Mouse (Mus musculus) heart, postnatal 14 days (tissue): ENCODE data around the gene Fgd3. TPM values are rescaled to one million over a fixed set of nuclear protein-coding genes. Genes with fewer than 3 reads are reported as not detected.

ENCODE experiments used
- DNase-seq, 2 experiments: peaks; one replicate each; pipeline ENCODE4 v3.0.0; 2021 to 2022
- intact Hi-C: fragments of 180-260 bp; cut with DNase I; formaldehyde crosslinking; loops from one replicate; pipeline ENCODE4 v1.15.1; 2025
- total RNA-seq, 2 experiments: library from RNA; stranded (reverse); gene quantifications; 2 replicates each; pipeline ENCODE4 v1.2.3; 2021

The Fgd3 gene
- total RNA-seq, 2 experiments from 2014 or later = 0.79 to 1.5 TPM

DNA sequence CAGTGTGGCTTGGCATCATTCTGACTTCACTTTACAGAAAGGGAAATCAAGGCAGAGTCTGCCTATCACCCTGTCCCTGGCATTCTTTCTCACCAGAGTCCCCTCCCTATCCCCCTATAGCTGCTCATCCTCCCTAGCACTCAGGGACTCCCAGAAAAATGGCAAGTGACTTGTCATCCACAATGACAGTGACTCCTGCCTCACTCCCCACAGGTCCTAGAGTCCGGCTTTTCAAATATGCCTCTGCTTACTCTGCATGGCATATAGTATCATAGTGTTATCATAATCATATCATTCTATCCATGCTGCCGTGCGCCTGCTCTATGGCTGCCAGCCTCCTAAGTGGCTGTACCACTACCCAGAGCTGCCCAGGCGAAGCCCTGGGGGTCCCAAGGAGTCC, 11.9 kb downstream of the Fgd3 start:
- intact Hi-C loops = no loop called here
- DNase-seq = no peak

DNA sequence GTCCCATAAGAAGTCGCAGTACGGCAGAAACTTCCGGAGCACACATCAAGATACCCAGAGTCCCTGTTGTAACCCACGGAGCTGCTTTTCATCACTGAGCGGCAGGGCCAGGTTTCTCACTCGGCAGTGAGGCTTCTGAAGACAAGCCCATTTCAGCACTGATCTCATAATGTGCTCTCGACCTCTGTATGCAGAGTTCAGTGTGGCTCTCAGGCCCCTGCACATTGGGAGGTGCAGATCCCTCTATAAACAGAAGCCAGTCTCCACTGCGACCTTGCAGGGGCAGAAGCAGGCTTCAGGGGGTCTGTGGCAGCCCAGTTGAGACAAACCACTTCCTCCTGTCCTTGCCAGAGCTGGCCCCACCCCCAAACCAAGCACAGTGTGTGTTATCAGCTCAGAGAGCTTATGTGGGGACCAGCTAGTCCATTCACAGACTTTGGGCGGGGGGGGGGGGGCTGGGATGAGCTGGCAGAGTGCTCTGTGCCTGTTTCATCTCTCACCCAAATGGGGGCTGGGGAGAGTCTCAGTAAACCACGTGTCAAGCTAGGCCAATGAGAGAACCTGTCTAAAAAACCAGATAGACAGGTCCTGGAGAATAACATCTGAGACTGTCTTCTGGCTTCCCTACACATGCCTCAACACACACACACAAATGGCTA, 12.7 kb downstream of the Fgd3 start:
- DNase-seq = peak; percentile 31 to 43
- intact Hi-C loops = no loop called here

DNA sequence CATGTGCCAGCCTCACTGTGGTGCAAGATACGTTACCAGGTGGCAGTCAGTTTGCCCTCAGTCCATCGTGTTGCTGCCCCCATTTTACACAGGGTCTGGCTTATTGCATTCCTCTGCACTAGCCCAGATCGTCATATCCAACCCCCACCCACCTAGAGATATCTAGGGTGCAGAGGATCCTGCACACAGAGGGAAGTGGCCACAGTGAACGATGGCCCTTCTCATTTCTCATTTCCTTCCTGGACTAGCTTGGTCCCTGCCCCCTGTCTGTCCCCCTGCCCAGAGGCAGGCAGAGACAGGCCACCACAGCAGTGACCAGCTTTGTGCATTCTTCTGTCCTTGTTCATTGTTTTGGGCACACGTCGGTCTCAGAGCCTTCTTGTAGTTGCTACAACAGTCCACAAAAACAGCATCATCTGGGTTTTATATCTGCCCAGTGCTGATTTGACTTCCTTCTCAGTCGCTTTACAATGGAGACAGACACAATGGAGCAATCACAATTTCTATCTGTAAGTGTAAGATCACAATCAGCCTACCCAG, 13.3 kb downstream of the Fgd3 start:
- intact Hi-C loops = no loop called here

DNA sequence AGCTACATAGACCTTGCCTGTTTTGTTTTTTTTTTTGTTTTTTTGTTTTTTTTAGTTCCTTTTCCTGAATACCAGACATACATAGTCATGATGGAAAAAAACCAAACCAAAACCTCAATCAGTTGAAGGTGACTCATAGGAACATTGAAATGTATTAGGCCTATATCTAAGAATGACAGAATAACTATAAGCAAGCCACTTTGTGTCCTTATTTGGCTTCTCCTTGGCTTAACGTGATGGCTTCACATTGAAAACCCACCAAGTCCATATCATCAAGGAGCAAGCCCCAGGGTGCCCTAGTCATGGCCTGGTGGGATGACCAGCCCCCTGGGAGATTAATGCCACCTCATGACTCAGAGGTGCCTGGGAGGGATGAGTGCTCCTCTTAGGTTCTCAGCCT, 19.3 kb downstream of the Fgd3 start:
- DNase-seq = no peak
- intact Hi-C loops = no loop called here

More for the DNA sequence above, 13.3 kb downstream of the Fgd3 start:
- peak in 1 of 2 experiments; percentile 11 for DNase-seq

DNA sequence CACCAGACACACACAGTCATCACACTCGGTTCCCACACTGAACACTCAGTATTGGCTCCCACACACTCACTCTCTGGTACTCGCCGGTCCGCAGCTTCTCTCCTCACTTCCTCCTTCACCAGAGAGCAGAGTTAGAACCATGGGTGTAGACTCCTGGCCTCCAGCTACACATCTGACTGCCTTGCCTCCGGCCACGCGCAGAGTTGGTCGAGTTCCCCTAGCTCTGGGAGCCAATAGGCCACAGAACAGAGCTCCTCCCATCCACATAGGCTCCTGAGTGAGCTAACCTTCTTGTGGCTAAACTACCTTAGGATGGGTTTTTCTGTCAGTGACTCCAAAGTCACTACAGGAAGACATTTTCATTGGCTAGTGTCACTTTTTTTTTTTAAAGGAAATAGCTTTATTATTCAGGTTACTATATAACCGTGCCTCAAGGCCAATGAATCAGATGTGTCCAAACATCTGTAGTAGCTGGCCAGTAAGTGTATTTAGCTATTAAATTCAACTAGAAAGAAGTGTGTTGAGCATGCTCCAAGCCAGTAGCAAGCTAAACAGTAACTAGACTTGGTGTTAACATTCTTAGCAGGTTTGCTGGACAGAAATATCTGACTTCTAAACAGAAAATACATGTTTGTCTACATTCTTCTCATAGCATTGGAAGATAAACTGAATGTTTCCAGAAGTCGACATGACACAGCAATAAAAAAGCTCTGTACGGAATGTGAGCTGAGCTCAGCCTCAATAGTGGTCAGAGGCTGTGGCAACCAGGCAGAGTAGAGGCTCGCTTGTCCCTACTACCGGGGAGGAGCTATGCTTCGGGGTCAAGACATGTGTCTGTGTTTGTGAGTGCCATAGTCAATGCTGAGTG, 21.4 kb downstream of the Fgd3 start:
- intact Hi-C loops = no loop called here
- DNase-seq = no peak

DNA sequence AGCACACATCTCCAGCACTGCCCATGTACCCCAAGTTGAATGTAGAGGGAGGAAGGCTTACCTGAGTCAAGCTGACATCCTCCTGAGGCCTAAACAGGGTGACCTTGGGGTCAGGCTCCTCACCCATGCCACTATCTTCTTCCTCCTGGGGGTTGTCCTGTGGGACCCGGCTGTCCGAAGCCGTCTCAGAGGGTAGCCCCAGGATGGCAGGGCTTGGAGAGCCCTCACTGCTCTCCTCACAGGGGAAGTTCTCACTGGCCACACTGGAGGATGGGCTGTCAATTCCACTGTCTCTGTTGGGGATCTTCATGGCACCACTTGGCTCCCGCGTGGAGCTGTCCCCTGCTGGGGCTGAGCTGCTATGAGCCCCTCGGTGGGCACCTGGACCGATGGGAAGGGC, 23.8 kb downstream of the Fgd3 start:
- intact Hi-C loops = no loop called here

DNA sequence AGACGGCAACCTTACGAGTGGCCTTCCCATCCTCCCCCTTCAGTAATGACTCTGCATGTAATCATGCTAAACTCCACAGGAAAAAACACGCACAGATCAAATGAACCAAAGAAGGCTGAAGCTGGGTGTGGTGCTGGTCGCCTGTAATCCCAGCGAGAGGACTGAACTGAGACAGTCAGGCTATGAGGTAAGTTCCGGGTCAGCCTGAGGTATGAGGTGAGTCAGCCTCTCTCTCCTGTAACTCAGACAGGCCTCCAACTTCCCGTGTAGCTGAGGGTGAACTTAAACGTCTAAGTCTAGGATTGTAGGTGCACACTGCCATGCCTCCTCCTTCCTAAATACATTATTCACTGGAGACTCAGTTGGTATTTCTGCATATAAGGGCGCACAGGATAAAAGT, 26.0 kb downstream of the Fgd3 start:
- intact Hi-C loops = no loop called here
- no peak for DNase-seq

More for the DNA sequence above, 23.8 kb downstream of the Fgd3 start:
- DNase-seq = no peak

DNA sequence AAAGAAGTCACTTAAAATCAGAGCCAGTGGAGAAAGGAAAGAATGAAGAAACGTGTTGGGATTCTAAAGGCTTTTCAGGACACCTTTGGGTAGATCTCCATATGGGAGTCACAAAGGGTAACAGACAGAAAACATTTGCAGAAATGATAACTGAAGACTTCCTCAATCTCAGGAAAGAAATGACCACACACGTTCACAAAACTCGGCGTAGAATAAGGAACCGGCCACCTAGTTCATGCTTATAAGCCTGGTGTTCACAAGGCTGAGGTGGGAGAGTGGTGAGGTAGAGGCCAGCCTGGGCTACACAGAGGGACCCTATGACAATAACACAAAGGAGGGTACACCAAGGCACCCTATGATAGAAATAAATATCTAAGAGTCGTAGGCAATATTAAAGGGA, 28.2 kb downstream of the Fgd3 start:
- no peak for DNase-seq
- intact Hi-C loops = no loop called here

DNA sequence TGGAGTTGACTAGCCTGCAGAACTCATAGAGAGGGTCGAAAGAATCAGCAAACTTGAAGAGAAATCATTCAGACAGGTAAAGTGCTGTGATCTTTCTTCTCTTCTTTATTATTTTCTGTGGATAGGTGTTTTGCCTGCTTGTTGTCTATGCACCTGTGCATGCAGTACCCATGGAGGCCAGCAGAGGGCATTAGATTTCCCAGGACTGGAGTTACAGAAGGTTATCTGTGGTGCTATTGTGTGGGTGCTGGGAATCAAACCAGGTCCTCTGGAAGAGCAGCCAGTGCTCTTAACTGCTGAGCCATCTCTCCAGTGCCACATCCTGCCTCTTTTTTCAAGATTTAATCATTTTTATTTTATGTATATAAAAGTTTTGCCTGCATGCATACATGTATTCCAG, 28.7 kb downstream of the Fgd3 start:
- DNase-seq = peak in 1 of 2 experiments; percentile 21
- intact Hi-C loops = no loop called here

DNA sequence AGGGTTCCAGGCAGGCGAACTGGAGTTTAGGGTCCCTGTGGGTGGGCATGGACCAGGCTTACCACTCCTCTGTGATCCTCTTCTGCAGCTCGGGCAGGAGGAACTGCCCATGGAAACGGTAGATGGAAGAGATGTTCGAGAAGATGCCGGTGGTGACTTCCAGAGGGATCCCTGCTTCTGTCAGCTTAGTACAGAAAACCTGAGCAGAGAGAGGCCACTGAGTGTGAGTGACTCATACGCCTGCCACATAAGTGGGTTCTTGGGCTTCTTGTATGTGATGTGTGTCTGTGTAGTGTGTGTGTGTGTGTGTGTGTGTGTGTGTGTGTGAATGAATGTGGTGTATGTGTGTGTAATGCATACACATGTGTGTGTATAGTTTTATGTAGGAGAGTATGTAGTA, 32.9 kb downstream of the Fgd3 start:
- intact Hi-C loops = no loop called here
- DNase-seq = no peak

DNA sequence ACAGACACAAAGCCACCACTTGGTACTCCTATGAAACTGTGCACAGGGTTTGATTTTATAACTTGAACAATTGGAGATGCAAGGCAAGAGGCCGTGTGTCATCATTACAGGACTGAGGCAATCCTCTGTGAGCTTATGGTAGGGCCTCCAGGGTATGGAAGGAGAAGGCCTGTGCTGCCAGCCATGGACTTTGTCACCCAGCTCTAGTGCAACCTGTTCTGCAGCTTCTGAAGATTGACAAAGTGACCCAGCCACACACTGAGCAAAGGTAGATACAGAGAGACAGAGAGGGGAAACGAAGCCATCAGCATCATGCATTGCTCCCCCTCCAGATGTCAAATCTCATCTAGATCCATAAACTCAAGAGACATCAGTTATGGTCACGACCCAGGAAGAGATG, 33.4 kb downstream of the Fgd3 start:
- intact Hi-C loops = no loop called here
- no peak for DNase-seq

DNA sequence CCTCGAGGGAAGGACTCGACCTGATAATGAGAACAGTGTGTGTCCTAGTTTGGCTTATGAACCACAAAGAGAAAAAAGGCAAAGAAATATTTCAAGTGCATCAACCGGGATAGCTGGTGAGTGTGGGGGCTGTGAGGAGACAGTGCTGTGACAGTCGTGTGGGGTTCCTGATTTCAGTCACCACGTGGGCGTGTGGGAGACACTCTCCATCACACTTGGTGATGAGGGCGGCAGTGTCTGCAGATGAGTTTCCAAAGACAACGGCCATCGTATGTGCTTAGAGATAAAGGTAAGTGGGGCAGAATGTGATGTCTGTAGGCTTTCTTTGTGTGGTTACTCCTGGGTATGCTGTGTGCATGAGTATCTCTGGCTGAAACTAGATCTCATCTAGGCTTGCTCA, 36.4 kb downstream of the Fgd3 start:
- no peak for DNase-seq
- intact Hi-C loops = no loop called here

DNA sequence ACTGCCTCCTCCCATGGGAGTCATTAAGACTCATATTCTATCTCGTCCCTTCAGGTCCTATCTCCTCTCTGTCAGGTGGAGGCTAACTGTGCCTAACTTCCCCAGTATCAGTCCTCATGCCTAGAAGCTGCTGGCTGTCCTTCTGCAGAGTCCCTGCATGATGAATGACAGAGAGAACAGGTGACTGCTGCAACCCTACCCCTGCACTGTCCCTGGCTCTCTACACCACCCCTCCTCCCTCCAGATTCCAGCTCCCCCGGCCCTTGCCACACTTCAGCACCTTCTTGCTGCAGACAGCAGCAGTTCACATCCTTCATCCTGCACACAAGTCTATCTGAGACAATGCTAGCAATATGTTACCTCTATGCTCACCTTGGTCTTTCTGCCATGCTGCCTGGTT, 37.9 kb downstream of the Fgd3 start:
- DNase-seq = no peak
- intact Hi-C loops = no loop called here

DNA sequence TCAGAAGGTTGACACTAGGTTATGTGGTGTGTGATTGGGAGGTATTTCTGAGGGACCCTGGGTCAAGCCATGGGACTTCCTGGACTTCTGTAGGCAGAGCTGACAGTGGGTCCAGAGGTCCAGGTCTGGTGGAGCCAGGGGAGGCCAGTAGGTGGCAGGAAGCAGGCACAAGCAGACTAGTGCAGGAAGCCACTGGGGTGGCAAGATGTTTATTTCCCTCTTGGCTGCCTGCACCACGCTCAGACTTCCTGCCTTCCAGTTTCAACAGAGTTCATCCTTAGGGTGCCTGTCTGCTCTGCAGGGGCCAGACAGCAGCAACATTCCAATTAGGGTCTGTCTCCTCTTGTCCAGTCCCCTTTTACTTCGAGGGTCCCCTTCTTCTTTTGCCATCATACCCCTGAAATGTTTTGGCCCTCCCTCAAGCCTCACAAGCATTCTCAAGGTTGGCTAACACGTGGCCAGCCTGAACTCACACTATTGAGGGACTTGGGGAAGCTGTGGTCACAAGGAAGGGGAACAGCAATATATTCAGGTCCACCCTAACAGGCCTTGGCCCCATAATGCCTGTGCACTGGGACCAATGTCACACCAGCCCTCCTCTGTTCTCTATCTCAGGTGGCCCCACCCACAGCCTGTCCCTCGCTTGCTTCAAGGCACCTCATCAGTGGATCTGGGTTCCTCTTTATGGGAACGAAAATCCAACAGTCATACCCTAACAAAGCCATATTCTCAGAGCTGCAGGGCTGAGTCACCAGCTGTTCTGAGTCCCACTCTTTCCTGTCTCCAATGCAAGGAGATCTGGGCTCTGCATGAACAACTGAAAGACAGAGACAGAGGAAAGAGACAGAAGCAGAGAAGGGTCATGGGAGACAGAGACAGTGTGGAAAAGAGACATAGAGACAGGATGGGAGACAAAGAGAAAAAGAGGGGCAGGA, 48.0 kb downstream of the Fgd3 start:
- DNase-seq = no peak
- intact Hi-C loops = no loop called here

DNA sequence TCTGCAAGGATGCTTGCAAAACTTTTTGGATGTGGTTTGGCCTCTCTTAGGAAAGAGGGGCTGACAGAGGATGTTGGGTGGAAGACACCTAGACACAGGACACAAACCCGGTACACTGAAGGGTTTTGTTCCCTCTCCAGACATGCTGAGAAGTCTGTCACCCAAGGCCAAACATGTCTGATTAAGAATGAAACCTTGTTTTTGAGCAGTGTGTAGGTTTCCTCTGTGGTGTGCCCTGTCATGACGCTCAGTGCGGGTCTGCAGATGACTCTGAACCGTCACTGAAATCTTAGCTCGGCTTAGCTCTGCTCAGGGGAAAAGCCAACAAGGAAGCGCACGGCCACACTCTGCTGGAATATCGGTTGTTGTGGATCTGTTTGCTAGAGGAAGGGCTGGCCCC, 49.6 kb downstream of the Fgd3 start:
- no peak for DNase-seq
- intact Hi-C loops = no loop called here

DNA sequence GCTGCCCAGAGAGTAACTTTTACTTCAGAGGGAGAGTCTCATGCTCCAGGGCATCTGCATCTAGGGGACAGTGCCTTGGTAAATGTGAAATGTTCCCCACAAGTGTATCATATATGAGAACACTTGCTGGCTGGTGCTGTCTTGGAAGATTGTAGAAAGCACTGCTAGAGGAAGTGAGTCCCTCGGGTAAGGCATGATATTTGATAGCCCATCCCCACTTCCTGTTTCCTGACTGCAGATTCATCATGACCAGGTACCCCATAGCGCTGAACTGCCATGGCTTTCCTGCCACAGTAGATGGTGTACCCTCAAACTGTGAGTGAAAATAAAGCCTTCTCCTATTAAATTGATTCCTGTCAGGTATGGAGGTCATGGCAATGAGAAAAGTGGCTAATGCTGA, 52.5 kb downstream of the Fgd3 start:
- no peak for DNase-seq
- intact Hi-C loops = no loop called here

DNA sequence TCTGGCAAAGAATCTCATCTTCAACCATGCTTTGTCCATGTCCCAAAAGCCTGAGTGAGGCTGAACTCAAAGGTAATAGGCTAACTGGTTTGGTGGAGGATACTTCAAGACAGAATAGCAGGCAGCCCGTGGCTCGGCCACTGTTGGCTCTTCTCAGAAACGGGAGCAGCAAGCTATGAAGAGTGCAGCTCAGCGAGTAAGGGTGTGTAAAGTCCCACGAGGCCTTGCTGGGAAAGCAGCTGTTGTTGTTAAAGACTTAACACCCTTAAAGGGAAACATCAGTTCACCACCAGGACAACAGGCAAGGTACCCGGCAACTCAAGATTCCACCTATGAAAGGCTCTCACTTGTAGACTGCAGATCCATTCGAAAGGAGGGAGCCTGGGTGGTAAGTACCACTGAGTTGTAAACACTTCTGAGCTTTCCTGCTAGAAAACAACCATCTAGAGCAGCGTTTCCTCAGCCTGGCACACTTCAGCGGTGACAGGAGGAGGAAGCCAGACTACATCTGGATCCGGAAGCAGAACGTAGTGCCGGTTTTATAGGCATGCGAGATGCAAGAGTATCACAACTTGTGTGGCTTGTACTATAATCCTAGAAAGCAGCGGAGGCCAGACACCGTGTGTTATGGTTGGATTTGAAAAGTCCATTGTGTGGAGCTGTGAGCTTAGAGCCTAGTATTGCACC, 59.9 kb downstream of the Fgd3 start:
- no peak for DNase-seq
- intact Hi-C loops = no loop called here

DNA sequence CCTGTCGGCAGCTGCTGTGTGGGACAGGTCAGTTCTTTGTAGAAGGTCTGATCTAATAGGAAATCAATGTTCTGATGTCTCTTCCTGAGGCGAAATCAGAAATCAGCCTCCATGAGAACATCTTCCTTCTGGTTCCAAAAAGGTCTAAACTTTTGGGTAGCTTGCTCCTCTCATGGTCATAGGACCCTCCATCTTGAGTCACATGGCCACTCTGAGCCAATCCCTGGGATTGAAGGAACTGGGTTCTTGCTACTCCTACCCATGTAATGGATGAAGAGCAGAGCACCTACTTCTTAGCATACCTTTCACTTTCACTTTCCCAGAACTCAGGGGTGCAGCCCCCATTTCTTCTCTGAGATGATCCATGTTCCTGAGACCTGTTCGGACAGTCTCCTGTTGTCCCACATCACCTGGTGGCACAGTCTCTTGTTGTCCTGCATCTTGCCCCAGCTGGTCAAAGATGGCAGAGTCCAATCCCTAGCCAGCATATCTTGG, 62.2 kb downstream of the Fgd3 start:
- intact Hi-C loops = no loop called here
- no peak for DNase-seq

DNA sequence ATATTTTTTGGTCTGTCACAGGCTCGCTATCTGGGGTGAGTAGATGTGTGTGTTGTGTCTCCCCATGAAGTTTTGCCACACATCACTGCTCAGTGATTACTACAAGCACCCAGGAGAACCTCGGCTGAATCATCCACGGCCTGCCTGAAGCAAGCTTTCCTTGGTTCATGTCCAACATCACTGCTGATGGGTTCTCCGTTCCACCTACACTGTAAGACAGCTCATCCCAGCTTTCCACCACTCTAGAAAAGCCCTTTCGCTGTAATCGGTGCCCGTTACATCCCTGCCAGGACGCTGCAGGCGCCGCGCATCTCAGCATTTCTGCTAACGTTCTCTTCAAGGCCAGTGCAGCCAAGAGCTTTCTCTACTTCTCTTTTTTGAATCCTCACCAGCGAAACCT, 67.4 kb downstream of the Fgd3 start:
- no peak for DNase-seq
- intact Hi-C loops = no loop called here

DNA sequence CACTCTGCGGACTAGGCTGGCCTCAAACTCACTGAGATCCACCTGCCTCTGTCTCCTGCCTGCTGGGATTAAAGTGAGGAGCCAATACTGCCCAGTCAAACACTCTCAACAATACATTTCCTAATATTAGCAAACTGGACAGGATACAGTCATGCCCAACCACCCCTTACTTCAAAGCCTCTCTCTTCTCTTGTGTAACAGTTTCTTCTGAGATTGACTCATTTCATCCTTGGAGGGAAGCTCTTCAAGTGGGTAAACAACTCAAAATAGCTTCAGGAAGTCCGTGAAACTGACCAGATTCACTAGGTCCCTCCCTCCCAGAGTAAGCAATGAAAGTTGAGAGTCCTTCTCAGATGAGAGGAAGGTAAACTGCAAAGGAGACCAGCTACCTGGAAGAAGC, 68.0 kb downstream of the Fgd3 start:
- no peak for DNase-seq
- intact Hi-C loops = no loop called here
